Mouse (Mus musculus) liver, embryonic 14.5 days (tissue): Measurements from ENCODE around the gene Rsbn1.
A peak's percentile ranks its signal among the peaks of the same experiment; 100 is the strongest.

Source experiments
- CTCF ChIP-seq: IDR thresholded peaks from 2 replicates; pipeline ENCODE4 v1.5.1; 2016; ENCODE audit warnings: antibody characterized with exemption, low read depth, control low read depth
- EP300 ChIP-seq: IDR thresholded peaks from 2 replicates; pipeline ENCODE4 v1.6.1; 2016; ENCODE audit warnings: antibody characterized with exemption, low read depth

DNA sequence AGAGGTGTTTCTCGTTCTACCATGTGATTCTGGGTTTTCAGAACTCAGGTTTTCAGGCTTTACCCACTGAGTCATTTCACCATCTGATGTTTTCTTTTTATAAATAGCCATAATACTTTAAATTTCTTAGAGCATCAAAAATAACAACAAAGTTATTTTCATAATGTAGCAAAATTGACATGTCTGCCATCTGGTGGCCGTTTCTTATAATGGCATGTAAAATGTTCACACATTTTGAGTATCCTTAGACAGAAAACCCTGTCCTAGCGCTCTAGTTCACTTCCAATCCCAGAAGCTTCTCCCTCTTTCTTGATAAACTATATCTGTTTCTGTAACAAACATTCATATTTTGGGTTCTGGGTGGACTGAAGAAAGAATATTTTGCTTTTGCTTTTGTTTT is 26.3 kb upstream of the Rsbn1 start:
- TF ChIP-seq CTCF (peak; percentile 58), EP300 (no peak)
